Mouse (Mus musculus) stomach, embryonic 16.5 days (tissue): ENCODE measurements around the gene Taldo1. TPM values are rescaled to one million over a fixed set of nuclear protein-coding genes. Genes with fewer than 3 reads are reported as not detected.

ENCODE experiments used
- ATAC-seq: fragments of 200-750 bp; cut with Nextera tagmentation; 2 replicates; pipeline ENCODE4 v1.8.0; 2017; ENCODE audit warnings: moderate number of reproducible peaks, moderate TSS enrichment; ENCODE audit not compliant: insufficient read depth, low FRiP score
- H3K27ac ChIP-seq: fragments of 300-500 bp; sonication (generic); 2 replicates; pipeline ENCODE4 v1.5.1; 2014; ENCODE audit warnings: low read length
- H3K27me3 ChIP-seq: fragments of 300-500 bp; sonication (generic); 2 replicates; pipeline ENCODE4 v1.6.1; 2014; ENCODE audit warnings: low read length, control low read depth, mixed read lengths; ENCODE audit not compliant: control insufficient read depth, insufficient read depth
- H3K36me3 ChIP-seq: fragments of 300-500 bp; sonication (generic); 2 replicates; pipeline ENCODE4 v1.6.1; 2014; ENCODE audit warnings: low read length; ENCODE audit not compliant: control insufficient read depth, insufficient read depth
- H3K4me1 ChIP-seq: fragments of 300-500 bp; sonication (generic); 2 replicates; pipeline ENCODE4 v1.6.1; 2014; ENCODE audit warnings: low read length, control low read depth, mixed read lengths; ENCODE audit not compliant: control insufficient read depth, insufficient read depth
- H3K4me2 ChIP-seq: fragments of 300-500 bp; sonication (generic); 2 replicates; pipeline ENCODE4 v1.6.1; 2014; ENCODE audit warnings: low read depth, low read length, mixed read lengths
- H3K4me3 ChIP-seq: fragments of 300-500 bp; sonication (generic); replicated peaks from 2 replicates; pipeline ENCODE4 v1.5.1; 2014; ENCODE audit warnings: mild to moderate bottlenecking, low read length
- H3K9ac ChIP-seq: fragments of 300-500 bp; sonication (generic); 2 replicates; pipeline ENCODE4 v1.6.1; 2014; ENCODE audit warnings: low read length
- H3K9me3 ChIP-seq: fragments of 300-500 bp; sonication (generic); replicated peaks from 2 replicates; pipeline ENCODE4 v1.6.1; 2016; ENCODE audit warnings: low read length, control low read depth; ENCODE audit not compliant: control insufficient read depth
- WGBS: fragments of 180-500 bp; shearing (Covaris S2); extraction: QIAGEN DNeasy Blood & Tissue Kit; methylation state at CpG from one replicate; pipeline ENCODE4 v1.1.7; 2014; 5-methylcytosine and 5-hydroxymethylcytosine counted together
- polyA plus RNA-seq: library from polyadenylated mRNA; unstranded; fragments of >200 nt; fragmentation: Nextera tagmentation; extraction: Ambion mirVana; gene quantifications from 2 replicates; pipeline ENCODE4 v1.2.1, GENCODE M21; 2015

The Taldo1 gene
- polyA plus RNA-seq, 1 experiment from 2014 or later, result 399 TPM

- H3K4me2 ChIP-seq, result no peak overlapping the region
- 56% methylated on average over 9 of the region's 9 CpGs for WGBS
- no peak for ATAC-seq
Measured at GRCm38 (mm10) chr7:141429840-141430584, 38.0 kb downstream of the Taldo1 start.

GRCm38 (mm10) chr7:141430585-141431240 lies 38.7 kb downstream of the Taldo1 start:
- Histone ChIP-seq H3K9me3 (no peaks in the 10 kb centered on the region), H3K27me3 (no peaks in the 10 kb centered on the region), H3K4me2 (no peak overlapping the region), H3K9ac (no peak overlapping the region), H3K27ac (no peak overlapping the region), H3K4me1 (peaks cover 29% of the 10 kb centered on the region), H3K36me3 (no peaks in the 10 kb centered on the region), H3K4me3 (no peak overlapping the region)
- 91% methylated on average over 9 of the region's 9 CpGs for WGBS
- ATAC-seq, result no peak

More at GRCm38 (mm10) chr7:141429840-141430584, 38.0 kb downstream of the Taldo1 start:
- Histone ChIP-seq H3K27me3 (no peaks in the 10 kb centered on the region), H3K27ac (no peak overlapping the region), H3K9ac (no peak overlapping the region), H3K4me3 (no peak overlapping the region), H3K4me1 (peaks cover 23% of the 10 kb centered on the region), H3K9me3 (no peaks in the 10 kb centered on the region), H3K36me3 (no peaks in the 10 kb centered on the region)

GRCm38 (mm10) chr7:141431434-141432185 lies 39.6 kb downstream of the Taldo1 start:
- Histone ChIP-seq H3K36me3 (no peaks in the 10 kb centered on the region), H3K27me3 (no peaks in the 10 kb centered on the region), H3K9me3 (no peaks in the 10 kb centered on the region), H3K4me2 (no peak overlapping the region), H3K9ac (no peak overlapping the region), H3K4me1 (peaks cover 30% of the 10 kb centered on the region), H3K4me3 (no peak overlapping the region), H3K27ac (no peak overlapping the region)
- no peak for ATAC-seq
- WGBS, result 95% methylated on average over 19 of the region's 19 CpGs

- H3K4me1 ChIP-seq, result peaks cover 33% of the 10 kb centered on the region
- H3K9ac ChIP-seq, result no peak overlapping the region
- ATAC-seq, result no peak
- H3K9me3 ChIP-seq, result no peaks in the 10 kb centered on the region
- no peaks in the 10 kb centered on the region for H3K27me3 ChIP-seq
- no peak overlapping the region for H3K4me3 ChIP-seq
- H3K27ac ChIP-seq, result no peak overlapping the region
- WGBS, result 80% methylated on average over 8 of the region's 8 CpGs
- H3K36me3 ChIP-seq, result no peaks in the 10 kb centered on the region
- no peak overlapping the region for H3K4me2 ChIP-seq
Measured at GRCm38 (mm10) chr7:141432186-141432611, 40.2 kb downstream of the Taldo1 start.

- Histone ChIP-seq H3K27ac (no peak overlapping the region), H3K4me2 (no peak overlapping the region), H3K9ac (0 out of 2 replicates have a peak overlapping the region, but pooled peaks have one; percentile 7), H3K9me3 (no peaks in the 10 kb centered on the region), H3K27me3 (no peaks in the 10 kb centered on the region), H3K4me1 (peaks cover 33% of the 10 kb centered on the region), H3K4me3 (no peak overlapping the region), H3K36me3 (no peaks in the 10 kb centered on the region)
- WGBS, result 81% methylated on average over 6 of the region's 6 CpGs
- ATAC-seq, result no peak
Measured at GRCm38 (mm10) chr7:141432741-141433516, 40.9 kb downstream of the Taldo1 start.

GRCm38 (mm10) chr7:141433517-141434400 lies 41.8 kb downstream of the Taldo1 start:
- H3K27ac ChIP-seq, result no peak overlapping the region

GRCm38 (mm10) chr7:141434464-141434863 lies 42.5 kb downstream of the Taldo1 start:
- H3K36me3 ChIP-seq, result no peaks in the 10 kb centered on the region
- peak overlapping the region; percentile 74 for H3K9ac ChIP-seq
- H3K27me3 ChIP-seq, result no peaks in the 10 kb centered on the region
- H3K4me1 ChIP-seq, result peaks cover 27% of the 10 kb centered on the region
- H3K4me2 ChIP-seq, result peak overlapping the region; percentile 67
- 17% methylated on average over 8 of the region's 8 CpGs for WGBS
- H3K4me3 ChIP-seq, result peak overlapping the region; percentile 54
- H3K27ac ChIP-seq, result peak overlapping the region; percentile 35; the same call in 1 of the 2 replicates
- no peak for ATAC-seq
- H3K9me3 ChIP-seq, result no peaks in the 10 kb centered on the region

More at GRCm38 (mm10) chr7:141433517-141434400, 41.8 kb downstream of the Taldo1 start:
- peak overlapping the region; percentile 67 for H3K4me2 ChIP-seq
- peaks cover 33% of the 10 kb centered on the region for H3K4me1 ChIP-seq
- no peaks in the 10 kb centered on the region for H3K27me3 ChIP-seq
- 68% methylated on average over 15 of the region's 15 CpGs for WGBS
- H3K4me3 ChIP-seq, result peak overlapping the region; percentile 54
- ATAC-seq, result no peak
- no peaks in the 10 kb centered on the region for H3K9me3 ChIP-seq
- no peaks in the 10 kb centered on the region for H3K36me3 ChIP-seq
- peak overlapping the region; percentile 74 for H3K9ac ChIP-seq
